In the genomic region with DNA sequence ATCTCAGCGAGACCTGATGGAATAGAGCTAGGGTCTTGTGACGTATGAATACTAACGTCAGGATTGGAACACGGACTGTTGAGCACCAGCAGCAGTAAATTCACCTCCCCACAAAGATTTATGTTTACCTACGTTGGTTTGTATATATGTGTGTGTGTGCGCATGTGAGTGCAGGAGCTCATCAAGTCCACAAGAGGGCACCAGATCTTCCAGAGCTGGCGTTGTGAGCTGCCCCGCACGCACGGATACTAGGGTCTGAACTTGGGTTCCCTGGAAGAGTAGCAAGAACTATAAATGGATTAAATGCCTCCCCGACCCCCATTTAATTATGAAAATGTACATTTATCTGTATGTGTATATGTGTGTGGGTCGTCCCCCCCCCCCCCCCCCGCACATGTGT, we compare ENCODE assay signal across 20 mouse cellular contexts. TPM values are rescaled to one million over a fixed set of nuclear protein-coding genes. Genes with fewer than 3 reads are reported as not detected.
A peak's percentile ranks its signal among the peaks of the same experiment; 100 is the strongest.
DNase-seq lines count a peak whose midpoint lies in the region; ATAC-seq and TF ChIP-seq lines count a peak whose summit lies in the region.
"Had no signal": no experiment of that assay in that cellular context is flagged by ENCODE, and none has a peak within 500 bp of the region (broad histone marks: within the 10 kb centered on the region; RNA-seq: fewer than 3 reads in every experiment).

No protein-coding gene starts in this region.

- no peak overlapping the region for H3K4me3 ChIP-seq in hindbrain, postnatal 0 days (ENCODE audit: low read length)
- H3K4me3 ChIP-seq in hindbrain, embryonic 13.5 days = no peak overlapping the region
- H3K4me3 ChIP-seq in liver, embryonic 14.5 days (ENCODE audit: insufficient read depth in 1 of 2, low read depth in 2 of 2, low read length in 2 of 2) = no peak overlapping the region
- no peak overlapping the region for H3K4me3 ChIP-seq in liver, embryonic 12.5 days
- H3K4me3 ChIP-seq in E14TG2a.4 (replicated peaks; ENCODE audit: low read length) = no peak overlapping the region
- no peak overlapping the region for H3K4me3 ChIP-seq in MEL (ENCODE audit: control insufficient read depth in 1 of 2, insufficient read depth in 1 of 2, low read depth in 2 of 2, low read length in 2 of 2)
- H3K4me3 ChIP-seq: limb, embryonic 13.5 days; stomach, embryonic 15.5 days had no signal

- no peaks in the 10 kb centered on the region for H3K9me3 ChIP-seq in hindbrain, postnatal 0 days (ENCODE audit: low read length)
- no peaks in the 10 kb centered on the region for H3K9me3 ChIP-seq in hindbrain, embryonic 13.5 days
- peaks cover 2% of the 10 kb centered on the region; the same call in 1 of the 2 replicates for H3K9me3 ChIP-seq in liver, embryonic 14.5 days (ENCODE audit: control insufficient read depth, low read length)
- peaks cover 8% of the 10 kb centered on the region; the same call in 1 of the 2 replicates for H3K9me3 ChIP-seq in liver, embryonic 12.5 days (replicated peaks)
- H3K9me3 ChIP-seq in E14TG2a.4 (ENCODE audit: low read length) = peaks cover 9% of the 10 kb centered on the region
- no peaks in the 10 kb centered on the region for H3K9me3 ChIP-seq in MEL (replicated peaks; ENCODE audit: insufficient read depth, low read length)
- H3K9me3 ChIP-seq: stomach, embryonic 15.5 days had no signal

- H3K79me2 ChIP-seq in MEL (ENCODE audit: control insufficient read depth, insufficient read depth, low read length, poor library complexity) = no peaks in the 10 kb centered on the region; the same call in 1 of the 2 replicates

- no peak for DNase-seq in hindbrain, postnatal 0 days (ENCODE audit: low spot score)
- no peak for DNase-seq in liver, embryonic 14.5 days (ENCODE audit: low read depth in 3 of 3, low spot score in 3 of 3)
- DNase-seq in MEL (ENCODE audit: low read depth, low spot score) = peak; percentile 28
- no peak for DNase-seq in adrenal gland, adult 18-20 months (ENCODE audit: low spot score in 2 of 2)
- DNase-seq: adrenal gland, postnatal 36 days; cerebellum, adult 9-11 months; gastrocnemius, postnatal 10 days; right cerebral cortex, postnatal 14 days; thymus, postnatal 25 days had no signal

- TF ChIP-seq CTCF in hindbrain, postnatal 0 days (IDR thresholded peaks at IDR 0.05; ENCODE audit: low read depth) = peak; percentile 30
- TF ChIP-seq CTCF in liver, embryonic 14.5 days (IDR thresholded peaks at IDR 0.05; ENCODE audit: low read depth) = peak; percentile 59
- TF ChIP-seq CTCF in E14TG2a.4 (conservative IDR thresholded peaks at IDR 0.05; ENCODE audit: low read length) (peak; percentile 36), MEL (IDR thresholded peaks at IDR 0.05 in 2 of 3, conservative IDR thresholded peaks at IDR 0.05 in 1 of 3; ENCODE audit: control insufficient read depth in 1 of 3, insufficient read depth in 1 of 3, low read depth in 2 of 3, low read length in 3 of 3, poor library complexity in 1 of 3, severe bottlenecking in 1 of 3) (peak; percentile 22 to 50 (median 26); a peak in 4 of 6 replicates)

- no peak for TF ChIP-seq POLR2A in MEL (IDR thresholded peaks at IDR 0.05; ENCODE audit: control insufficient read depth in 1 of 2, insufficient read depth in 1 of 2, low read depth in 1 of 2, low read length in 2 of 2, poor library complexity in 1 of 2)

- TF ChIP-seq RAD21 in MEL (IDR thresholded peaks at IDR 0.05; ENCODE audit: low read depth, low read length) = no peak

- H3K27me3 ChIP-seq in hindbrain, postnatal 0 days (ENCODE audit: insufficient read depth, low read length) = no peaks in the 10 kb centered on the region
- H3K27me3 ChIP-seq in hindbrain, embryonic 13.5 days = 0 out of 2 replicates have a peak, but pooled peaks cover 3% of the 10 kb centered on the region
- no peaks in the 10 kb centered on the region for H3K27me3 ChIP-seq in liver, embryonic 14.5 days (ENCODE audit: control insufficient read depth, insufficient read depth, low read length)
- H3K27me3 ChIP-seq in liver, embryonic 12.5 days (replicated peaks) = no peaks in the 10 kb centered on the region
- H3K27me3 ChIP-seq in E14TG2a.4 (ENCODE audit: insufficient read depth, low read length) = peaks cover 17% of the 10 kb centered on the region
- no peaks in the 10 kb centered on the region for H3K27me3 ChIP-seq in MEL (ENCODE audit: control insufficient read depth in 1 of 2, insufficient read depth in 2 of 2, low read length in 2 of 2)
- H3K27me3 ChIP-seq: limb, embryonic 13.5 days; stomach, embryonic 15.5 days had no signal

- peaks cover 18% of the 10 kb centered on the region for H3K4me1 ChIP-seq in hindbrain, postnatal 0 days (ENCODE audit: insufficient read depth, low read length)
- H3K4me1 ChIP-seq in hindbrain, embryonic 13.5 days (replicated peaks) = peaks cover 34% of the 10 kb centered on the region
- peaks cover 18 to 30% of the 10 kb centered on the region in 2 experiments for H3K4me1 ChIP-seq in liver, embryonic 14.5 days (replicated peaks; ENCODE audit: control insufficient read depth in 2 of 2, insufficient read depth in 2 of 2, low read length in 1 of 2)
- H3K4me1 ChIP-seq in liver, embryonic 12.5 days = peaks cover 80% of the 10 kb centered on the region
- H3K4me1 ChIP-seq in E14TG2a.4 (replicated peaks; ENCODE audit: low read depth, low read length) = peaks cover 32% of the 10 kb centered on the region
- peaks cover 3 to 14% of the 10 kb centered on the region in 2 experiments; a peak in 3 of 4 replicates for H3K4me1 ChIP-seq in MEL (ENCODE audit: control insufficient read depth in 1 of 2, insufficient read depth in 2 of 2, low read length in 2 of 2)

- 96% methylated on average over 12 of the region's 13 CpGs for WGBS in hindbrain, postnatal 0 days
- 94% methylated on average over 13 of the region's 13 CpGs for WGBS in hindbrain, embryonic 13.5 days
- 95% methylated on average over 12 of the region's 13 CpGs for WGBS in liver, embryonic 14.5 days (ENCODE audit: insufficient replicate concordance)
- 94% methylated on average over 12 of the region's 13 CpGs for WGBS in liver, embryonic 12.5 days (ENCODE audit: insufficient replicate concordance)

- H3K4me2 ChIP-seq in hindbrain, postnatal 0 days (ENCODE audit: low read depth, low read length) = no peak overlapping the region
- H3K4me2 ChIP-seq in hindbrain, embryonic 13.5 days = no peak overlapping the region
- no peak overlapping the region for H3K4me2 ChIP-seq in liver, embryonic 14.5 days (ENCODE audit: low read depth)
- no peak overlapping the region for H3K4me2 ChIP-seq in liver, embryonic 12.5 days
- H3K4me2 ChIP-seq: limb, embryonic 13.5 days; stomach, embryonic 15.5 days had no signal

- H3K36me3 ChIP-seq in hindbrain, postnatal 0 days (ENCODE audit: insufficient read depth, low read length) = no peaks in the 10 kb centered on the region
- no peaks in the 10 kb centered on the region for H3K36me3 ChIP-seq in hindbrain, embryonic 13.5 days
- peaks cover 10% of the 10 kb centered on the region for H3K36me3 ChIP-seq in liver, embryonic 14.5 days (replicated peaks; ENCODE audit: control insufficient read depth, insufficient read depth, low read depth)
- H3K36me3 ChIP-seq in liver, embryonic 12.5 days = peaks cover 15% of the 10 kb centered on the region
- no peaks in the 10 kb centered on the region for H3K36me3 ChIP-seq in E14TG2a.4 (ENCODE audit: insufficient read depth, low read length)
- peaks cover 0 to under 1% of the 10 kb centered on the region in 2 experiments; a peak in 1 of 4 replicates for H3K36me3 ChIP-seq in MEL (ENCODE audit: control insufficient read depth in 1 of 2, insufficient read depth in 2 of 2, low read length in 2 of 2)
- H3K36me3 ChIP-seq: limb, embryonic 13.5 days; stomach, embryonic 15.5 days had no signal

- ATAC-seq in hindbrain, postnatal 0 days = no peak
- no peak for ATAC-seq in hindbrain, embryonic 13.5 days (ENCODE audit: low FRiP score)
- ATAC-seq in liver, embryonic 14.5 days (ENCODE audit: insufficient read depth) = no peak
- ATAC-seq in liver, embryonic 12.5 days = no peak
- no peak for ATAC-seq in monocyte, adult 5-6 weeks (replicated peaks; ENCODE audit: insufficient number of reproducible peaks, low FRiP score, low TSS enrichment, poor library complexity, severe bottlenecking)
- ATAC-seq: hindbrain, embryonic 16.5 days had no signal

- H3K9ac ChIP-seq in hindbrain, postnatal 0 days (replicated peaks; ENCODE audit: low read length) = no peak overlapping the region
- no peak overlapping the region for H3K9ac ChIP-seq in hindbrain, embryonic 13.5 days
- H3K9ac ChIP-seq in liver, embryonic 14.5 days (replicated peaks) = no peak overlapping the region
- no peak overlapping the region for H3K9ac ChIP-seq in liver, embryonic 12.5 days
- H3K9ac ChIP-seq in MEL (ENCODE audit: control insufficient read depth, low read depth, low read length, poor library complexity, severe bottlenecking) = no peak overlapping the region
- H3K9ac ChIP-seq: limb, embryonic 13.5 days; stomach, embryonic 15.5 days had no signal

- TF ChIP-seq EP300 in liver, embryonic 14.5 days (IDR thresholded peaks at IDR 0.05; ENCODE audit: low read depth) = no peak
- TF ChIP-seq EP300 in MEL (IDR thresholded peaks at IDR 0.05; ENCODE audit: low read depth in 1 of 2, low read length in 2 of 2) = no peak

- no peak overlapping the region for H3K27ac ChIP-seq in hindbrain, postnatal 0 days
- no peak overlapping the region for H3K27ac ChIP-seq in hindbrain, embryonic 13.5 days
- no peak overlapping the region for H3K27ac ChIP-seq in liver, embryonic 14.5 days
- no peak overlapping the region for H3K27ac ChIP-seq in liver, embryonic 12.5 days
- H3K27ac ChIP-seq in MEL (ENCODE audit: control insufficient read depth, low read depth, low read length) = no peak overlapping the region

RNA-seq across cellular contexts. Expression of a gene that starts 12.3 kb away (rescaled TPM):
- 15.3 and 29.3 TPM in 2 replicates for total RNA-seq in hindbrain, postnatal 0 days (2014; rRNA removed)
- 17.7 and 19.6 TPM in 2 replicates for polyA plus RNA-seq in hindbrain, postnatal 0 days (2015; fragmentation: Nextera tagmentation; extraction: Ambion mirVana)
- 18.0 and 18.6 TPM in 2 replicates for polyA plus RNA-seq in hindbrain, embryonic 13.5 days (2015; fragmentation: Nextera tagmentation; extraction: Ambion mirVana)
- polyA plus RNA-seq in liver, embryonic 14.5 days (2012; rRNA removed) = 17.7 and 19.0 TPM in 2 replicates
- 18.0 and 18.1 TPM in 2 replicates for polyA plus RNA-seq in liver, embryonic 14.5 days (2014; fragmentation: Nextera tagmentation; extraction: Ambion mirVana)
- polyA plus RNA-seq in liver, embryonic 12.5 days (2016; fragmentation: Nextera tagmentation; extraction: Ambion mirVana) = 28.2 and 30.3 TPM in 2 replicates
- total RNA-seq in MEL (2012; rRNA removed) = 4.3 and 6.8 TPM in 2 replicates
- 1 to 10 TPM in 1 of 2 experiments, not detected in 1; 5.6 TPM for polyA plus RNA-seq in MEL (2012; ENCODE audit: insufficient read depth in 1 of 2, insufficient read length in 2 of 2, low read depth in 1 of 2, low replicate concordance in 2 of 2, missing spikeins in 1 of 2)
- 10 to 100 TPM; 22.2 to 68.8 TPM for total RNA-seq in adrenal gland, adult 18-20 months (2021)
- 0.67 to 3.5 TPM (median 2.0 TPM) in 3 replicates for total RNA-seq in monocyte, adult 5-6 weeks (2017)

RNA-seq across cellular contexts. Expression of a gene that starts 33.7 kb away (rescaled TPM):
- not detected in 2 replicates for total RNA-seq in hindbrain, postnatal 0 days (2014; rRNA removed)
- polyA plus RNA-seq in hindbrain, postnatal 0 days (2015; fragmentation: Nextera tagmentation; extraction: Ambion mirVana) = 0.64 and 0.87 TPM in 2 replicates
- 0.65 and 1.5 TPM in 2 replicates for polyA plus RNA-seq in hindbrain, embryonic 13.5 days (2015; fragmentation: Nextera tagmentation; extraction: Ambion mirVana)
- polyA plus RNA-seq in liver, embryonic 14.5 days (2012; rRNA removed) = not detected in 2 replicates
- not detected in 2 replicates for polyA plus RNA-seq in liver, embryonic 14.5 days (2014; fragmentation: Nextera tagmentation; extraction: Ambion mirVana)
- not detected in 2 replicates for polyA plus RNA-seq in liver, embryonic 12.5 days (2016; fragmentation: Nextera tagmentation; extraction: Ambion mirVana)
- not detected in 2 replicates for total RNA-seq in MEL (2012; rRNA removed)
- not detected for polyA plus RNA-seq in MEL (2012; ENCODE audit: insufficient read depth in 1 of 2, insufficient read length in 2 of 2, low read depth in 1 of 2, low replicate concordance in 2 of 2, missing spikeins in 1 of 2)
- total RNA-seq in adrenal gland, adult 18-20 months (2021) = not detected
- not detected in 3 replicates for total RNA-seq in monocyte, adult 5-6 weeks (2017)
- total RNA-seq: adrenal gland, postnatal 36 days; gastrocnemius, postnatal 10 days; heart, postnatal 25 days; left cerebral cortex, postnatal 10 days; megakaryocyte, adult 5-6 weeks had no signal
- polyA plus RNA-seq: limb, embryonic 13.5 days; spleen, adult 2 months had no signal

RNA-seq across cellular contexts. Expression of a gene that starts 52.0 kb away (rescaled TPM):
- 43.5 and 44.4 TPM in 2 replicates for total RNA-seq in hindbrain, postnatal 0 days (2014; rRNA removed)
- polyA plus RNA-seq in hindbrain, postnatal 0 days (2015; fragmentation: Nextera tagmentation; extraction: Ambion mirVana) = 36.6 and 36.8 TPM in 2 replicates
- 5.1 and 5.8 TPM in 2 replicates for polyA plus RNA-seq in hindbrain, embryonic 13.5 days (2015; fragmentation: Nextera tagmentation; extraction: Ambion mirVana)
- 1.8 and 2.1 TPM in 2 replicates for polyA plus RNA-seq in liver, embryonic 14.5 days (2012; rRNA removed)
- 2.5 and 2.6 TPM in 2 replicates for polyA plus RNA-seq in liver, embryonic 14.5 days (2014; fragmentation: Nextera tagmentation; extraction: Ambion mirVana)
- 3.9 and 4.8 TPM in 2 replicates for polyA plus RNA-seq in liver, embryonic 12.5 days (2016; fragmentation: Nextera tagmentation; extraction: Ambion mirVana)
- total RNA-seq in MEL (2012; rRNA removed) = 2.5 and 4.1 TPM in 2 replicates
- 10 to 100 TPM in 1 of 2 experiments, not detected in 1; 10.4 TPM for polyA plus RNA-seq in MEL (2012; ENCODE audit: insufficient read depth in 1 of 2, insufficient read length in 2 of 2, low read depth in 1 of 2, low replicate concordance in 2 of 2, missing spikeins in 1 of 2)
- 1 to 10 TPM in 1 of 2 experiments, under 1 TPM in 1; 0.66 to 1.2 TPM for total RNA-seq in adrenal gland, adult 18-20 months (2021)
- total RNA-seq in monocyte, adult 5-6 weeks (2017) = 18.8 to 40.6 TPM (median 30.1 TPM) in 3 replicates
